Mouse (Mus musculus) B cell, adult 67 days (primary cell): ENCODE measurements around the gene Ttc4. TPM values are rescaled to one million over a fixed set of nuclear protein-coding genes. Genes with fewer than 3 reads are reported as not detected.

ENCODE experiments used
- total RNA-seq, 2 experiments: library from RNA; stranded (reverse); gene quantifications; 4 replicates each; pipeline ENCODE4 v1.2.4; 2023

Ttc4 gene
- total RNA-seq = 10 to 100 TPM; 33.9 to 50.5 TPM

GRCm38 (mm10) chr4:106678442-106679118, at the start of gene Ttc4:
Gene Ttc4, minus strand, starts transcription at chr4:106678944.

GRCm38 (mm10) chr4:106650833-106651527, 27.8 kb downstream of the Ttc4 start, which contains the start of gene Pars2:
Gene Pars2, plus strand, starts transcription at chr4:106651069.

GRCm38 (mm10) chr4:106622030-106622493, 56.7 kb downstream of the Ttc4 start, which contains the start of gene Ttc22:
Gene Ttc22, plus strand, starts transcription at chr4:106622432.

GRCm38 (mm10) chr4:106617056-106617455, 61.7 kb downstream of the Ttc4 start, which contains the start of gene Lexm:
Gene Lexm, minus strand, starts transcription at chr4:106617241.

Other genes starting within 250 kb of the Ttc4 start
- not detected for gene Pcsk9, start 214.6 kb downstream of the Ttc4 start, total RNA-seq
- gene Bsnd, start 186.7 kb downstream of the Ttc4 start, total RNA-seq = not detected
- gene Dhcr24, start 117.9 kb downstream of the Ttc4 start, total RNA-seq = 1 to 10 TPM; 3.0 to 3.9 TPM
- not detected for gene Lexm, start 61.7 kb downstream of the Ttc4 start, total RNA-seq
- gene Ttc22, start 56.5 kb downstream of the Ttc4 start, total RNA-seq = not detected
- gene Pars2, start 27.9 kb downstream of the Ttc4 start, total RNA-seq = 1 to 10 TPM; 5.3 to 6.8 TPM
- gene Mroh7, start 52.0 kb upstream of the Ttc4 start, total RNA-seq = not detected
- gene Fam151a, start 54.9 kb upstream of the Ttc4 start, total RNA-seq = not detected
- 1 to 10 TPM; 3.9 to 4.4 TPM for gene Acot11, start 126.1 kb upstream of the Ttc4 start, total RNA-seq
- gene Ssbp3, start 231.8 kb upstream of the Ttc4 start, total RNA-seq = 10 to 100 TPM; 32.3 to 39.0 TPM